Mouse (Mus musculus): ENCODE results near the gene D430041D05Rik.

D430041D05Rik gene

GRCm38 (mm10) chr2:104407913-104408312 lies 2.9 kb downstream of the D430041D05Rik start:
- DNase-seq (ENCODE audit: low read depth), result no peak

- DNase-seq (ENCODE audit: low read depth), result no peak
Observed at GRCm38 (mm10) chr2:104404036-104404435, 6.8 kb downstream of the D430041D05Rik start.

GRCm38 (mm10) chr2:104398651-104399290 lies 12.0 kb downstream of the D430041D05Rik start:
- no peak for DNase-seq (ENCODE audit: low read depth)

GRCm38 (mm10) chr2:104395961-104396360 lies 14.9 kb downstream of the D430041D05Rik start:
- DNase-seq (ENCODE audit: low read depth), result no peak

- no peak for DNase-seq (ENCODE audit: low read depth)
Observed at GRCm38 (mm10) chr2:104394769-104395168, 16.0 kb downstream of the D430041D05Rik start.

- DNase-seq (ENCODE audit: low read depth), result no peak
Observed at GRCm38 (mm10) chr2:104392700-104393312, 18.0 kb downstream of the D430041D05Rik start.

GRCm38 (mm10) chr2:104389231-104389630 lies 21.6 kb downstream of the D430041D05Rik start:
- no peak for DNase-seq (ENCODE audit: low read depth)

- no peak for DNase-seq (ENCODE audit: low read depth)
Observed at GRCm38 (mm10) chr2:104385941-104386340, 24.9 kb downstream of the D430041D05Rik start.

GRCm38 (mm10) chr2:104383589-104383988 lies 27.2 kb downstream of the D430041D05Rik start:
- DNase-seq (ENCODE audit: low read depth), result no peak

- DNase-seq (ENCODE audit: low read depth), result no peak
Observed at GRCm38 (mm10) chr2:104382813-104383212, 28.0 kb downstream of the D430041D05Rik start.

- no peak for DNase-seq (ENCODE audit: low read depth)
Observed at GRCm38 (mm10) chr2:104379304-104379703, 31.5 kb downstream of the D430041D05Rik start.

GRCm38 (mm10) chr2:104378791-104379190 lies 32.0 kb downstream of the D430041D05Rik start:
- DNase-seq (ENCODE audit: low read depth), result no peak

GRCm38 (mm10) chr2:104377990-104378389 lies 32.8 kb downstream of the D430041D05Rik start:
- DNase-seq (ENCODE audit: low read depth), result no peak

GRCm38 (mm10) chr2:104372156-104372555 lies 38.7 kb downstream of the D430041D05Rik start:
- no peak for DNase-seq (ENCODE audit: low read depth)

GRCm38 (mm10) chr2:104371606-104372130 lies 39.1 kb downstream of the D430041D05Rik start:
- DNase-seq (ENCODE audit: low read depth), result no peak

- no peak for DNase-seq (ENCODE audit: low read depth)
Observed at GRCm38 (mm10) chr2:104367836-104368298, 42.9 kb downstream of the D430041D05Rik start.

- DNase-seq (ENCODE audit: low read depth), result no peak
Observed at GRCm38 (mm10) chr2:104367291-104367690, 43.5 kb downstream of the D430041D05Rik start.

- no peak for DNase-seq (ENCODE audit: low read depth)
Observed at GRCm38 (mm10) chr2:104359305-104359704, 51.5 kb downstream of the D430041D05Rik start.

GRCm38 (mm10) chr2:104358881-104359280 lies 51.9 kb downstream of the D430041D05Rik start:
- no peak for DNase-seq (ENCODE audit: low read depth)

GRCm38 (mm10) chr2:104356531-104356930 lies 54.3 kb downstream of the D430041D05Rik start:
- DNase-seq (ENCODE audit: low read depth), result no peak

GRCm38 (mm10) chr2:104354117-104354516 lies 56.7 kb downstream of the D430041D05Rik start:
- no peak for DNase-seq (ENCODE audit: low read depth)

GRCm38 (mm10) chr2:104352204-104352493 lies 58.7 kb downstream of the D430041D05Rik start:
- no peak for DNase-seq (ENCODE audit: low read depth)

- DNase-seq (ENCODE audit: low read depth), result no peak
Observed at GRCm38 (mm10) chr2:104351415-104352203, 59.2 kb downstream of the D430041D05Rik start.

Measured in NIH3T3 (cell line).